Mouse (Mus musculus) liver, adult 2 months (tissue): ENCODE measurements around the gene Bpifb5.

ENCODE experiments used
- CTCF ChIP-seq: fragments of 200-500 bp; IDR thresholded peaks from 2 replicates; pipeline ENCODE4 v1.5.1; 2011; ENCODE audit warnings: low read depth, low read length, control low read depth
- POLR2A ChIP-seq: fragments of 200-500 bp; IDR thresholded peaks from 2 replicates; pipeline ENCODE4 v1.6.1; 2011; ENCODE audit warnings: low read length, control low read depth; ENCODE audit not compliant: insufficient read depth; ENCODE audit errors: extremely low read depth

DNA sequence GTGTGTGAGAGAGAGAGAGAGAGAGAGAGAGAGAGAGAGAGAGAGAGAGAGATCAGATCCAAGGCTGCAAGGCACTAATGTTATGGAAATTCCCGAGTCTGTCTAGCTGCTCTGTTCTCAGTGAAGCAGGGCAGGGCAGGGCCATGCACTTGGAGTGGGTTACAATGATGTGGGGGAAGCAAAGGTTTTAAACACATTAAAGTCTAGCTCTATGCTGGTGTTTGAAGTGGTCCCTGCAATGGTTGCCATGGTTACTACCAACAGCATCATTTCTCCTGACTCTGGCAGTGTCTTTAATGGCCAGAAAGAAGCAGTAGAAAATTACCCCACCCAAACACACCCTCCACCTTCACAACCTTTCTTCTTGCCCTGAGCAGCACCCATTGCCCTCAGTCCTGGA is 12.4 kb upstream of the Bpifb5 start:
- TF ChIP-seq CTCF, result no peak
- no peak for TF ChIP-seq POLR2A
